Mouse (Mus musculus) CH12.LX (cell line): ENCODE results near the gene Hs1bp3. TPM values are rescaled to one million over a fixed set of nuclear protein-coding genes. Genes with fewer than 3 reads are reported as not detected.

Experiments
- DNase-seq: peaks from one replicate; pipeline ENCODE4 v3.0.0-alpha.2; 2013; ENCODE audit errors: extremely low read depth
- H3K27ac ChIP-seq: 2 replicates; pipeline ENCODE4 v1.5.1; 2012; ENCODE audit warnings: low read depth, mild to moderate bottlenecking, control low read depth, moderate library complexity; ENCODE audit not compliant: insufficient read depth
- H3K27me3 ChIP-seq: replicated peaks from 2 replicates; pipeline ENCODE3; 2012; ENCODE audit warnings: inconsistent platforms
- H3K36me3 ChIP-seq, 2 experiments: replicated peaks in 1 of 2; 2 replicates each; pipeline versions ENCODE3 to v1.6.1; 2012; ENCODE audit warnings: inconsistent platforms in 1 of 2, low read length in 1 of 2, mild to moderate bottlenecking in 1 of 2, mixed read lengths in 1 of 2, moderate library complexity in 1 of 2; ENCODE audit not compliant: control insufficient read depth in 1 of 2, insufficient read depth in 1 of 2
- H3K4me1 ChIP-seq, 2 experiments: 2 replicates each; pipeline ENCODE4 v1.6.1; 2012; ENCODE audit warnings: inconsistent platforms in 1 of 2, moderate library complexity in 1 of 2; ENCODE audit not compliant: insufficient read depth in 2 of 2, control insufficient read depth in 1 of 2
- H3K4me2 ChIP-seq: 2 replicates; pipeline ENCODE4 v1.6.1; 2012; ENCODE audit warnings: low read depth, mild to moderate bottlenecking, control low read depth; ENCODE audit not compliant: poor library complexity, insufficient read depth, severe bottlenecking
- H3K4me3 ChIP-seq, 3 experiments: fragments of 150-350 bp in 1 of 3; sonication (generic) in 1 of 3; replicated peaks in 1 of 3; 2 replicates each; pipeline versions ENCODE3 to v1.5.1; 2011 to 2012; ENCODE audit warnings: low read depth in 2 of 3, low read length in 2 of 3, mild to moderate bottlenecking in 2 of 3, moderate library complexity in 2 of 3, control low read depth in 1 of 3, improper control_type of control experiment in 1 of 3, inconsistent platforms in 1 of 3, mixed read lengths in 1 of 3; ENCODE audit not compliant: poor library complexity in 1 of 3
- H3K79me2 ChIP-seq: replicated peaks from 2 replicates; pipeline ENCODE4 v1.6.1; 2012; ENCODE audit warnings: mild to moderate bottlenecking, moderate library complexity; ENCODE audit not compliant: control insufficient read depth, poor library complexity, insufficient read depth, severe bottlenecking; ENCODE audit errors: extremely low read depth
- H3K9ac ChIP-seq: 2 replicates; pipeline ENCODE4 v1.6.1; 2012; ENCODE audit warnings: low read depth, mild to moderate bottlenecking, control low read depth, moderate library complexity; ENCODE audit not compliant: insufficient read depth
- H3K9me3 ChIP-seq: replicated peaks from 2 replicates; pipeline ENCODE3; 2012; ENCODE audit warnings: low read length, inconsistent platforms, mixed read lengths
- BHLHE40 ChIP-seq: IDR thresholded peaks from 2 replicates; pipeline ENCODE4 v1.6.1; 2011; ENCODE audit warnings: mild to moderate bottlenecking, low read depth, low read length, improper control_type of control experiment
- CHD2 ChIP-seq: IDR thresholded peaks from 2 replicates; pipeline ENCODE4 v1.6.1; 2011; ENCODE audit warnings: low read length, improper control_type of control experiment
- EP300 ChIP-seq: IDR thresholded peaks from 2 replicates; pipeline ENCODE4 v1.6.1; 2011; ENCODE audit warnings: low read length, improper control_type of control experiment
- ETS1 ChIP-seq: conservative IDR thresholded peaks from 2 replicates; pipeline ENCODE4 v1.6.1; 2012; ENCODE audit warnings: low read depth, mild to moderate bottlenecking, inconsistent platforms, low read length, improper control_type of control experiment, moderate library complexity
- GABPA ChIP-seq: IDR thresholded peaks from 2 replicates; pipeline ENCODE4 v1.6.1; 2012; ENCODE audit warnings: low read depth, low read length, improper control_type of control experiment, inconsistent platforms; ENCODE audit not compliant: insufficient replicate concordance
- IRF4 ChIP-seq: IDR thresholded peaks from 2 replicates; pipeline ENCODE4 v1.6.1; 2014; ENCODE audit warnings: low read depth, mild to moderate bottlenecking, inconsistent platforms, low read length, improper control_type of control experiment
- MEF2A ChIP-seq: IDR thresholded peaks from 2 replicates; pipeline ENCODE4 v1.6.1; 2014; ENCODE audit warnings: low read depth, mild to moderate bottlenecking, inconsistent platforms, low read length, improper control_type of control experiment, borderline replicate concordance
- MXI1 ChIP-seq: IDR thresholded peaks from 2 replicates; pipeline ENCODE4 v1.6.1; 2011; ENCODE audit warnings: mild to moderate bottlenecking, low read depth, low read length, improper control_type of control experiment
- MYC ChIP-seq: IDR thresholded peaks from 2 replicates; pipeline ENCODE4 v1.6.1; 2011; ENCODE audit warnings: low read depth, mild to moderate bottlenecking, improper control_type of control experiment, low read length
- NELFE ChIP-seq: IDR thresholded peaks from 2 replicates; pipeline ENCODE4 v1.6.1; 2011; ENCODE audit warnings: low read depth, low read length, improper control_type of control experiment
- SIN3A ChIP-seq: IDR thresholded peaks from 2 replicates; pipeline ENCODE4 v1.6.1; 2012; ENCODE audit warnings: low read length, improper control_type of control experiment, inconsistent platforms
- SMC3 ChIP-seq: IDR thresholded peaks from 2 replicates; pipeline ENCODE4 v1.6.1; 2011; ENCODE audit warnings: low read depth, low read length, improper control_type of control experiment
- UBTF ChIP-seq: IDR thresholded peaks from 2 replicates; pipeline ENCODE4 v1.6.1; 2012; ENCODE audit warnings: low read depth, mild to moderate bottlenecking, inconsistent platforms, low read length, improper control_type of control experiment, moderate library complexity
- USF2 ChIP-seq: conservative IDR thresholded peaks from 2 replicates; pipeline ENCODE4 v1.6.1; 2011; ENCODE audit warnings: low read depth, low read length, improper control_type of control experiment
- ZKSCAN1 ChIP-seq: IDR thresholded peaks from 2 replicates; pipeline ENCODE4 v1.6.1; 2012; ENCODE audit warnings: low read depth, inconsistent platforms, low read length, improper control_type of control experiment, borderline replicate concordance
- ZMIZ1 ChIP-seq: IDR thresholded peaks from 2 replicates; pipeline ENCODE4 v1.6.1; 2012; ENCODE audit warnings: low read depth, mild to moderate bottlenecking, inconsistent platforms, low read length, improper control_type of control experiment
- dilution Hi-C: fragments of 300-500 bp; cut with MboI; formaldehyde crosslinking; loops from 2 replicates; pipeline ENCODE4 v1.14.3; 2020; ENCODE audit warnings: low sequenced_read_pairs; ENCODE audit not compliant: extremely low pct_unique_long_range_greater_than_20kb, extremely low pct_ligation_motif_present
- in situ Hi-C: fragments of 300-500 bp; cut with MboI; formaldehyde crosslinking; loops from 3 replicates; pipeline ENCODE4 v1.14.3; 2019; ENCODE audit warnings: low sequenced_read_pairs, low pct_ligation_motif_present, low pct_unique_long_range_greater_than_20kb, mixed read lengths
- polyA plus RNA-seq: library from polyadenylated mRNA; unstranded; fragments of >175 nt; gene quantifications from 2 replicates; pipeline ENCODE4 v1.2.1, GENCODE M21; 2012; ENCODE audit warnings: low read depth; ENCODE audit not compliant: insufficient read length
- total RNA-seq, 2 experiments: library from RNA; depleted of rRNA; stranded (reverse); fragments of 300-350 nt in 1 of 2; fragments of >200 nt in 1 of 2; gene quantifications; 2 replicates each; pipeline ENCODE4 v1.2.3; 2012 to 2014

Gene Hs1bp3
- total and polyA plus RNA-seq, 3 experiments = 2.6 to 10.1 (median 4.7) TPM

- in situ Hi-C loops (no loop called here), dilution Hi-C loops (no loop called here)
- H3K4me2 ChIP-seq = no peak overlapping the region
- no peaks in the 10 kb centered on the region for H3K79me2 ChIP-seq
- no peak for DNase-seq
- peaks cover 12 to 56% of the 10 kb centered on the region in 2 experiments for H3K36me3 ChIP-seq
- H3K9ac ChIP-seq = no peak overlapping the region
- no peaks in the 10 kb centered on the region for H3K27me3 ChIP-seq
- 0 out of 4 replicates have a peak, but pooled peaks cover 0 to 3% of the 10 kb centered on the region in 2 experiments for H3K4me1 ChIP-seq
- no peaks in the 10 kb centered on the region for H3K9me3 ChIP-seq
- TF ChIP-seq IRF4 (no peak), MEF2A (no peak), BHLHE40 (no peak), USF2 (no peak), ETS1 (no peak), MXI1 (no peak), ZMIZ1 (no peak), SIN3A (no peak), UBTF (no peak), SMC3 (no peak), GABPA (no peak)
- TF ChIP-seq, all 38 proteins: peak for 0
- Histone ChIP-seq H3K4me3 (no peak overlapping the region), H3K27ac (no peak overlapping the region)
Observed at GRCm38 (mm10) chr12:8271405-8271804, 41.8 kb upstream of the Hs1bp3 start.

GRCm38 (mm10) chr12:8273471-8274171 is 39.6 kb upstream of the Hs1bp3 start:
- Histone ChIP-seq H3K9me3 (no peaks in the 10 kb centered on the region), H3K27me3 (no peaks in the 10 kb centered on the region), H3K79me2 (no peaks in the 10 kb centered on the region), H3K4me2 (no peak overlapping the region), H3K4me1 (0 out of 4 replicates have a peak, but pooled peaks cover 0 to 3% of the 10 kb centered on the region in 2 experiments), H3K9ac (no peak overlapping the region), H3K36me3 (peaks cover 12 to 56% of the 10 kb centered on the region in 2 experiments), H3K4me3 (no peak overlapping the region), H3K27ac (no peak overlapping the region)
- DNase-seq = no peak
- no peak for TF ChIP-seq ZKSCAN1
- in situ Hi-C loops = no loop called here
- dilution Hi-C loops = no loop called here

- Histone ChIP-seq H3K4me1 (0 out of 4 replicates have a peak, but pooled peaks cover 0 to 3% of the 10 kb centered on the region in 2 experiments), H3K36me3 (peaks cover 16 to 61% of the 10 kb centered on the region in 2 experiments)
- in situ Hi-C loops = no loop called here
Observed at GRCm38 (mm10) chr12:8275424-8275823, 37.8 kb upstream of the Hs1bp3 start.

More at GRCm38 (mm10) chr12:8275424-8275823, 37.8 kb upstream of the Hs1bp3 start:
- Histone ChIP-seq H3K4me3 (no peak overlapping the region), H3K27me3 (no peaks in the 10 kb centered on the region), H3K27ac (no peak overlapping the region), H3K79me2 (no peaks in the 10 kb centered on the region), H3K4me2 (no peak overlapping the region), H3K9me3 (no peaks in the 10 kb centered on the region), H3K9ac (no peak overlapping the region)
- DNase-seq = no peak
- dilution Hi-C loops = no loop called here
- TF ChIP-seq CHD2 (no peak), MYC (no peak), ZKSCAN1 (no peak), EP300 (no peak), NELFE (no peak)
